Mouse (Mus musculus) lung, postnatal 0 days (tissue): ENCODE data around the gene Tuba8.

Experiments used
- CTCF ChIP-seq: IDR thresholded peaks from 2 replicates; pipeline ENCODE4 v1.5.1; 2016; ENCODE audit warnings: antibody characterized with exemption, mild to moderate bottlenecking
- EP300 ChIP-seq: IDR thresholded peaks from 2 replicates; pipeline ENCODE4 v1.6.1; 2016; ENCODE audit warnings: antibody characterized with exemption, mild to moderate bottlenecking, control low read depth

- TF ChIP-seq CTCF = no peak
- no peak for TF ChIP-seq EP300
Measured at GRCm38 (mm10) chr6:121194061-121194955, 16.2 kb upstream of the Tuba8 start.
